Mouse (Mus musculus) lung, embryonic 16.5 days (tissue): ENCODE measurements around the gene Pecam1. TPM values are rescaled to one million over a fixed set of nuclear protein-coding genes. Genes with fewer than 3 reads are reported as not detected.

ENCODE experiments used
- ATAC-seq: fragments of 200-750 bp; cut with Nextera tagmentation; 2 replicates; pipeline ENCODE4 v1.8.0; 2017; ENCODE audit warnings: low read depth, mild to moderate bottlenecking, moderate library complexity
- H3K27ac ChIP-seq: fragments of 300-500 bp; sonication (generic); 2 replicates; pipeline ENCODE4 v1.5.1; 2014; ENCODE audit warnings: mild to moderate bottlenecking, control low read depth, low read length
- H3K27me3 ChIP-seq: fragments of 300-500 bp; sonication (generic); 2 replicates; pipeline ENCODE4 v1.6.1; 2014; ENCODE audit warnings: low read depth, low read length, mixed read lengths; ENCODE audit not compliant: control insufficient read depth, insufficient read depth
- H3K36me3 ChIP-seq: fragments of 300-500 bp; sonication (generic); 2 replicates; pipeline ENCODE4 v1.6.1; 2014; ENCODE audit warnings: low read length; ENCODE audit not compliant: control insufficient read depth, insufficient read depth
- H3K4me1 ChIP-seq: fragments of 300-500 bp; sonication (generic); replicated peaks from 2 replicates; pipeline ENCODE4 v1.6.1; 2014; ENCODE audit warnings: low read length, mixed read lengths; ENCODE audit not compliant: control insufficient read depth, insufficient read depth
- H3K4me2 ChIP-seq: fragments of 300-500 bp; sonication (generic); 2 replicates; pipeline ENCODE4 v1.6.1; 2014; ENCODE audit warnings: low read depth, low read length, control low read depth
- H3K4me3 ChIP-seq: fragments of 300-500 bp; sonication (generic); 2 replicates; pipeline ENCODE4 v1.5.1; 2014; ENCODE audit warnings: mild to moderate bottlenecking, low read length, control low read depth
- H3K9ac ChIP-seq: fragments of 300-500 bp; sonication (generic); 2 replicates; pipeline ENCODE4 v1.6.1; 2014; ENCODE audit warnings: low read length, control low read depth
- H3K9me3 ChIP-seq: fragments of 300-500 bp; sonication (generic); 2 replicates; pipeline ENCODE4 v1.6.1; 2016; ENCODE audit warnings: low read length; ENCODE audit not compliant: control insufficient read depth
- WGBS: fragments of 180-500 bp; shearing (Covaris S2); extraction: QIAGEN DNeasy Blood & Tissue Kit; methylation state at CpG from one replicate; pipeline ENCODE4 v1.1.7; 2014; 5-methylcytosine and 5-hydroxymethylcytosine counted together
- polyA plus RNA-seq: library from polyadenylated mRNA; unstranded; fragments of >200 nt; fragmentation: Nextera tagmentation; extraction: Ambion mirVana; gene quantifications from 2 replicates; pipeline ENCODE4 v1.2.1, GENCODE M21; 2015

Pecam1 gene
- polyA plus RNA-seq, 1 experiment from 2014 or later: 151 TPM

GRCm38 (mm10) chr11:106669873-106670173 lies 80.6 kb downstream of the Pecam1 start:
- Histone ChIP-seq H3K4me3 (no peak overlapping the region), H3K27ac (no peak overlapping the region), H3K27me3 (no peaks in the 10 kb centered on the region), H3K4me2 (no peak overlapping the region), H3K36me3 (no peaks in the 10 kb centered on the region), H3K9ac (no peak overlapping the region), H3K4me1 (peaks cover 28% of the 10 kb centered on the region), H3K9me3 (no peaks in the 10 kb centered on the region)
- WGBS: 20% methylated on average over 5 of the region's 9 CpGs
- ATAC-seq: no peak

- 47% methylated on average over 8 of the region's 8 CpGs for whole genome bisulfite sequencing
Observed at GRCm38 (mm10) chr11:106669102-106669872, 81.1 kb downstream of the Pecam1 start.

DNA sequence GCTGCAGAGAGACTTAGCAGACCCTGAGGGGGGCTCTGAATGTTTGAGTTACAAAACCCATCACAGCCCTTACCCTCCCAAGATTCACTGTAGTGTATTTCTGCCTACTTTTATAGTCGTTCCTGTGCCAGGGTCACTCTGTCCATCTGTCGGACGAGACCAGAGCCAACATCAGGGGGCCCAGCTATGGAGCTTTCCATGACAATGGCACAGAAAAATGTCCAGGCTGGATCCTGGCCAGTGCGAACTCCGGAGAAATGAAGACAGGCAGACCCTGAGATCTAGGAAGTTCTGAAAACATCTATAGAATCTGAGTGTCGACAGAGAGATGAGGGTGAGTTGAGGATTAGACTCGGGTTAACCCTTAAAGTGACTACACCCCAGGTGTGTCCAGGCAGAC lies 82.1 kb downstream of the Pecam1 start:
- no peak overlapping the region for H3K9ac ChIP-seq
- no peaks in the 10 kb centered on the region for H3K27me3 ChIP-seq
- ATAC-seq: peak; percentile 24; the same call in 1 of the 2 replicates
- no peak overlapping the region for H3K4me3 ChIP-seq
- no peak overlapping the region for H3K4me2 ChIP-seq
- H3K27ac ChIP-seq: peak overlapping the region; percentile 55; the same call in 1 of the 2 replicates
- peaks cover 22% of the 10 kb centered on the region for H3K4me1 ChIP-seq
- H3K36me3 ChIP-seq: no peaks in the 10 kb centered on the region
- no peaks in the 10 kb centered on the region for H3K9me3 ChIP-seq
- WGBS: 31% methylated on average over 7 of the region's 7 CpGs

More at GRCm38 (mm10) chr11:106669102-106669872, 81.1 kb downstream of the Pecam1 start:
- Histone ChIP-seq H3K9me3 (no peaks in the 10 kb centered on the region), H3K4me1 (peaks cover 25% of the 10 kb centered on the region), H3K27ac (no peak overlapping the region), H3K27me3 (no peaks in the 10 kb centered on the region), H3K9ac (no peak overlapping the region), H3K4me3 (no peak overlapping the region), H3K4me2 (no peak overlapping the region), H3K36me3 (no peaks in the 10 kb centered on the region)
- no peak for ATAC-seq

GRCm38 (mm10) chr11:106667855-106668254 lies 82.6 kb downstream of the Pecam1 start:
- Histone ChIP-seq H3K4me3 (no peak overlapping the region), H3K4me1 (peaks cover 26% of the 10 kb centered on the region), H3K9ac (no peak overlapping the region), H3K9me3 (no peaks in the 10 kb centered on the region), H3K27me3 (no peaks in the 10 kb centered on the region), H3K27ac (peak overlapping the region; percentile 55; the same call in 1 of the 2 replicates), H3K36me3 (no peaks in the 10 kb centered on the region), H3K4me2 (no peak overlapping the region)
- ATAC-seq: no peak
- 57% methylated on average over 11 of the region's 11 CpGs for WGBS

DNA sequence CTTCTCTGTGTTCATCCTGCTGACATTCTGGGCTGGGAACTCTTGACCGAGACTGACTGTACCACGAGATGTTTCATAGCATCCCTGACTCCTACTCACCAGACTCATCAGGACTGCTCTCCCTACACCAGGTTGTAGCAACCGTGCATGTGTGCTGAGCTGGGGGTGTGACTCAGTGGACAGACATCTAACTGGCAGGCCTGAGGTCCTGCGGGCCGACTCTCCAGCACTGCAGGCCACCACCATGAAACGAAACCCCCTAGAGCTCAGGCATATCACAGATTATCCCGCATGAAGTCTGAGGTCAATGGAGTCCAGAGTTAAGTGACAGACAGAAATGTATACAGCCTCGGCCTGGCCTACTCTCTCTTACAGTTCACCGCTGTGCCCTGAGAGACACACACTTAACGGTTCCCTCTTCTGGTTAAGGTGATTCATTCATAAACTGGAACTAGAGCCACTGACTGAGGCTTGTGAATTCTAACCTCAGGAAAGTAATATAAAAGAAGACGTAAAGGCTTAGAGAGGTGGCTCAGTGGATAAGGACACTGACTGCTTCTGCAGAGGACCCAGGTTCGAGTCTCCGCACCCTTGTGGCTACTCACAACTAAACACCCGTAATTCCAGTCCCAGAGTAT lies 83.8 kb downstream of the Pecam1 start:
- no peaks in the 10 kb centered on the region for H3K27me3 ChIP-seq
- H3K27ac ChIP-seq: peak overlapping the region; percentile 71
- H3K4me2 ChIP-seq: no peak overlapping the region
- peaks cover 26% of the 10 kb centered on the region for H3K4me1 ChIP-seq
- no peak overlapping the region for H3K9ac ChIP-seq
- no peaks in the 10 kb centered on the region for H3K36me3 ChIP-seq
- no peak overlapping the region for H3K4me3 ChIP-seq
- 75% methylated on average over 14 of the region's 14 CpGs for WGBS
- H3K9me3 ChIP-seq: no peaks in the 10 kb centered on the region
- ATAC-seq: no peak

DNA sequence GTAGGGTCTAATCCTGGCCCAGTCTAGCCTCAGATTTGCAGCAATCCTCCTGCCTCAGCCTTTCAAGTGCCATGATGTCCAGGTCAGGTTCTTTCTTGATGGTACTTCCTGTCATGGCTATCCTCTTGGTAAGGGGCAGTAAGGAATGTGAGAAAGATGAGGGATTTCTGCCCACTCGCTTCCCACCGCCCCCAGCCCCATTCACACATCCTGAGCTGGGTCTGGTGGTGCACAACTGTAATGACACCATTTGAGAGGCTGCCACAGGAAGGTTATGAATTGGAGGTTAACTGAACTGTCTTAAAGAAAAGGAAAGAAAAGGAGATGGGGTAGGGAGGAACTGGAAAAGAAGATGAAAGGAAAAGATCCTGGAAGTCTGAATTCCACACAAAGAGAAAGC lies 84.6 kb downstream of the Pecam1 start:
- Histone ChIP-seq H3K4me1 (peaks cover 26% of the 10 kb centered on the region), H3K27me3 (no peaks in the 10 kb centered on the region), H3K9ac (no peak overlapping the region), H3K4me2 (no peak overlapping the region), H3K9me3 (no peaks in the 10 kb centered on the region), H3K4me3 (no peak overlapping the region), H3K36me3 (no peaks in the 10 kb centered on the region), H3K27ac (peak overlapping the region; percentile 71)
- no peak for ATAC-seq
- WGBS: 93% methylated on average over 2 of the region's 2 CpGs

DNA sequence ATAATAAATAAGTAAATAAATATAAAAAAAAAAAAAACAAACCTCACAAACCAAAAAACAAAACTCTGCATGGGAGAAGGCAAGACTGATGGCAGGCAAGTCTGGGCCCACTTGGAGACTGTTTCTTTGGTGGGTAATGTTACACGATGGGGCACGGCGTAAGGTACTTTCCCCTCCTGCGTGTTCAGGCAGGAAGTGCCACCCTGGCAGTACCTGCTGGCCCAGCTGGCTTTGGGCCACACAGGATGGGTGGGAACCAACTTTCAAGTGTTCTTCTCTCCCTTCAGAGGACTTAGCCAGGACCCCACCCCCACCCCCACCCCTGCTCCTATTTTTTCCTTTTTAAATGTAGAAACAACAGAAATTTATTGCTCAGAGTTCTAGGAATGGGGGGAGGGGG lies 85.1 kb downstream of the Pecam1 start:
- WGBS: 67% methylated on average over 4 of the region's 4 CpGs

GRCm38 (mm10) chr11:106664691-106665090 lies 85.7 kb downstream of the Pecam1 start:
- Histone ChIP-seq H3K9me3 (no peaks in the 10 kb centered on the region), H3K27ac (peak overlapping the region; percentile 73), H3K9ac (no peak overlapping the region), H3K36me3 (no peaks in the 10 kb centered on the region), H3K4me2 (no peak overlapping the region), H3K4me3 (no peak overlapping the region), H3K4me1 (peaks cover 33% of the 10 kb centered on the region), H3K27me3 (no peaks in the 10 kb centered on the region)
- WGBS: 67% methylated on average over 8 of the region's 8 CpGs
- no peak for ATAC-seq

More for the DNA sequence above, 85.1 kb downstream of the Pecam1 start:
- Histone ChIP-seq H3K9me3 (no peaks in the 10 kb centered on the region), H3K4me2 (no peak overlapping the region), H3K27ac (peak overlapping the region; percentile 71), H3K4me1 (peaks cover 30% of the 10 kb centered on the region), H3K9ac (no peak overlapping the region), H3K27me3 (no peaks in the 10 kb centered on the region), H3K36me3 (no peaks in the 10 kb centered on the region), H3K4me3 (no peak overlapping the region)
- ATAC-seq: no peak

DNA sequence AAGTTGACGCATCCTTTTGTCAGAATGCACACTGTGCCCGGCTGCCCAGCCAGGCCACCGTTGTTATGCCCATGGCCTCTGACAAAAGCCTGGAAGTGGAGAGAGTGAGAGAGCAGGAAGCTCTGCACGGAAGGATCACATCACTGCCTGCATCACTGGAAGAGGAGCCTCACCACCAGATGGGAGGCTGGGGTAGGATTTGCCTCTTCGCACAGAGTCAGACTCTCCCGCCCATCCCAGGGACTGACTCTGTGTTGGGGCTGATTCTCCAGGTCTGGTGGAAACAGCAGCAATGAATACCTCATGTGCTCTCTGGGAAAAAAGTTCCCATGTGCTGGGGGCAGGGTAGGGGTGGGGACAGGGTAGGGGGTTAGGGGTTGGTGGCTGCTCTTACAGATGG lies 86.6 kb downstream of the Pecam1 start:
- peaks cover 39% of the 10 kb centered on the region for H3K4me1 ChIP-seq
- H3K36me3 ChIP-seq: no peaks in the 10 kb centered on the region
- H3K27ac ChIP-seq: peak overlapping the region; percentile 73
- WGBS: 54% methylated on average over 6 of the region's 6 CpGs
- no peaks in the 10 kb centered on the region for H3K9me3 ChIP-seq
- no peak for ATAC-seq
- H3K9ac ChIP-seq: no peak overlapping the region
- no peak overlapping the region for H3K4me3 ChIP-seq
- no peaks in the 10 kb centered on the region for H3K27me3 ChIP-seq
- H3K4me2 ChIP-seq: no peak overlapping the region
